Mouse (Mus musculus) brain, embryonic 14.5 days (tissue): ENCODE data around the gene H2al1j. TPM values are rescaled to one million over a fixed set of nuclear protein-coding genes. Genes with fewer than 3 reads are reported as not detected.

Source experiments
- DNase-seq: peaks from one replicate; pipeline ENCODE4 v3.0.0-alpha.2; 2011; ENCODE audit warnings: low read depth
- CTCF ChIP-seq: fragments of 200-500 bp; IDR thresholded peaks from 2 replicates; pipeline ENCODE4 v1.5.1; 2012; ENCODE audit warnings: inconsistent platforms, mild to moderate bottlenecking, moderate library complexity, borderline replicate concordance; ENCODE audit not compliant: insufficient read depth, insufficient read length; ENCODE audit errors: extremely low read depth
- POLR2A ChIP-seq: fragments of 200-500 bp; IDR thresholded peaks from 2 replicates; pipeline ENCODE4 v1.6.1; 2012; ENCODE audit warnings: mild to moderate bottlenecking, inconsistent platforms, borderline replicate concordance; ENCODE audit not compliant: poor library complexity, insufficient read depth, insufficient read length, severe bottlenecking; ENCODE audit errors: extremely low read depth
- polyA plus RNA-seq: library from polyadenylated mRNA; depleted of rRNA; stranded (reverse); fragments of >200 nt; gene quantifications from 2 replicates; pipeline ENCODE4 v1.2.3, GENCODE M21; 2012; rRNA removed

Gene H2al1j
- polyA plus RNA-seq, 1 experiment = not detected

DNA sequence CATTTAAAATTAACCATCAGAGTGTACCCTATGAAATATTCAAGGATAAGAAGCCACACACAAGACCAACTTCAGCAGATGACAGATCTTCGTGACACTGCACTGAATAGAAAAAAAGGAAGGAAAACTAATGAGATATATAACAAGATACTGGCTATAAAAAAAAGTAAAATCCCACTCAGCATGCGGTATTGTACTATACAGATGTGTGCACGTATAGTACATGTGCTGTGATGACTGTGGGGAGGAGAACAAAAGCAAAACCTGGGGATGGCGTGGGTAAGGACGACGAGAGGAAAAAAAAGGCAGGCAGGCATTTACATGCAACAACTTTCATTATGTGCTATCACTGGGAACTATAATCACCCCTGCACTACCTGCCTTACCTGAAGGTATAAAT, 33.2 kb downstream of the H2al1j start:
- DNase-seq = no peak
- TF ChIP-seq POLR2A = no peak
- no peak for TF ChIP-seq CTCF

- TF ChIP-seq CTCF (no peak), POLR2A (no peak)
These were observed 33.6 kb downstream of the H2al1j start for GRCm38 (mm10) chrX:11361261-11361660.

DNA sequence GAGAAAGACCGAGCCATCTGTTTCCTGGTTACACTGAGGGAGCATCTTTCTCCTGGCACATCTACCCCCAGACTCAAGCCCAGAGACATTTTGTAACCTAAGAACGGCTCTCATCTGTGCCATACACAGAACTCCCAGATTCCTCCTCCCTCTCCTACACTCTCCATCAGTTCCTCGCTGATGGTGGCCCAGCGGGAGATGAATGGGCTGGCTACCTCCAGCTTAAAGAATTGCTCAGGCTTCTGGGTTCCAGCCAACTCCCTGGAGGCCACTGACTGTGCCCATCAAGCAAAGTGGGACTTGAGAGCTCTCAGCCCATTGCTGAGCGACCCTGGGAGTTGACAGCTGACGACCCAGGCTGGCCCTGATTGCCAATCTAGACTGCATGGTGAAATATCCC, 36.3 kb downstream of the H2al1j start:
- DNase-seq = peak; percentile 87
- TF ChIP-seq CTCF = no peak
- no peak for TF ChIP-seq POLR2A

More at GRCm38 (mm10) chrX:11361261-11361660, 33.6 kb downstream of the H2al1j start:
- no peak for DNase-seq

- peak; percentile 68 for DNase-seq
- TF ChIP-seq CTCF (no peak), POLR2A (no peak)
These were observed 37.5 kb downstream of the H2al1j start for GRCm38 (mm10) chrX:11365151-11365550.

Other genes with a start within 250 kb of the H2al1j start
- gene H2al1a, start 28.6 kb upstream of the H2al1j start, polyA plus RNA-seq = not detected in 2 replicates
- not detected in 2 replicates for gene H2al1b, start 25.4 kb upstream of the H2al1j start, polyA plus RNA-seq
- gene H2al1c, start 22.2 kb upstream of the H2al1j start, polyA plus RNA-seq = not detected in 2 replicates
- gene H2al1d, start 19.0 kb upstream of the H2al1j start, polyA plus RNA-seq = not detected in 2 replicates
- gene H2al1e, start 15.9 kb upstream of the H2al1j start, polyA plus RNA-seq = not detected in 2 replicates
- not detected in 2 replicates for gene H2al1f, start 12.7 kb upstream of the H2al1j start, polyA plus RNA-seq
- not detected in 2 replicates for gene H2al1g, start 9.6 kb upstream of the H2al1j start, polyA plus RNA-seq
- not detected in 2 replicates for gene H2al1h, start 6.3 kb upstream of the H2al1j start, polyA plus RNA-seq
- gene H2al1i, start 3.2 kb upstream of the H2al1j start, polyA plus RNA-seq = not detected in 2 replicates